Mouse (Mus musculus): ENCODE measurements at regions not wholly inside any gene's neighbourhood (a gene's known extent, or its start where the extent isn't known, plus 50 kb on each side); places are given as distances from the start of the nearest gene placed in this dataset.

GRCm38 (mm10) chr1:164508106-164508505 is 50.0 kb upstream of the Atp1b1 start:
- H3K4me3 ChIP-seq = no peak overlapping the region
- no peak for DNase-seq
- intact Hi-C loops (cut with DNase I) = no loop called here
- H3K4me1 ChIP-seq (ENCODE audit: control insufficient read depth, insufficient read depth, low read length) = no peaks in the 10 kb centered on the region
- TF ChIP-seq CTCF (IDR thresholded peaks at IDR 0.05) = no peak
- TF ChIP-seq EP300 (IDR thresholded peaks at IDR 0.05; ENCODE audit: insufficient read depth, low read depth, low read length) = no peak
- TF ChIP-seq POLR2A (IDR thresholded peaks at IDR 0.05; ENCODE audit: insufficient read depth, low read depth, low read length) = no peak
- no peaks in the 10 kb centered on the region for H3K27me3 ChIP-seq (ENCODE audit: control insufficient read depth, insufficient read depth, low read length)
- WGBS = 75% methylated on average over 5 of the region's 5 CpGs
- no peak overlapping the region for H3K27ac ChIP-seq
- no peaks in the 10 kb centered on the region for H3K36me3 ChIP-seq (ENCODE audit: control insufficient read depth, insufficient read depth, low read length)
- no peaks in the 10 kb centered on the region for H3K79me2 ChIP-seq (replicated peaks; ENCODE audit: control insufficient read depth, insufficient read depth, low read length)
- no peak overlapping the region for H3K9ac ChIP-seq (ENCODE audit: low read depth, low read length)

Data from heart, adult 2 months (tissue).